Mouse (Mus musculus): ENCODE results near the gene Pex6.
A peak's percentile ranks its signal among the peaks of the same experiment; 100 is the strongest.
"Not testable (repeated sequence)": the region's sequence is repeated elsewhere in the genome, so short reads cannot be mapped to it uniquely, and the experiment has no call there.

Gene Pex6

DNA sequence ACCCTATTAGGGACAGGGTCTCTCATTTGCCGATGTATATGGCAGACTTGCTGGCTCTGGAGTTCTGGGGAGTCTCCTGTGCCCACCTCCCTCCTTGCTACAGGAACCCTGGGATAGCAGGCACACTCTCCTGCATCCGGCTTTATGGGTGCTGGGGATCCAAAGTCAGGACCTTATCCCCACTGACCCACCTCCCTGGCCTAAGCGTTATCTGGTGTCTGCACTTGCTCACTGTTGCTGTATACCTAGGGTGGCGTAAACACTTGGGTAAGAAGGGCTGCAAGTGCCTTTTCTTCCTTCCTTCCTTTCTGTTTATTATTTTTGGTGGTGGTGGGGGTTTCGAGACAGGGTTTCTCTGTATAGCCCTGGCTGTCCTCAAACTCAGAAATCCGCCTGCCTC lies 30.0 kb downstream of the Pex6 start:
- no peak for DNase-seq

DNA sequence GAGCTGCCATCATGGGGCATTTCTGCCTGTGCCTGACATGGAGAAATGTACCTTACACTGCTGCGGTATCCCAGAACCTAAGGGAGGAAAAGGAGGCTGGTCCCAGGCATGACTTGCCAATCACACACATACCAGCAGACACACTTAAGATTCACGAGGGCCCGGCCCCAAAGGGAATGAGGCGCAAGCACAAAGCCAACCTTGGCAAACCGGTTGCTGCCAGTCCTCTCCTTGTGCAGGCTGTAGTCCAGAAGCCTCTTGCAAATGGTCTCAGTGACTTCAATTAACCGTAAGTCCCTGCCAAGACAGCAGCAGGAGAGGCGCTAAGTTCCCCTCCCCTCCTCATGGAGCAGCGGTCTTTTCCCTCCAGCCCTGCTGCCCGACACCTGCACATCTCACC lies 31.7 kb downstream of the Pex6 start:
- no peak for DNase-seq

DNA sequence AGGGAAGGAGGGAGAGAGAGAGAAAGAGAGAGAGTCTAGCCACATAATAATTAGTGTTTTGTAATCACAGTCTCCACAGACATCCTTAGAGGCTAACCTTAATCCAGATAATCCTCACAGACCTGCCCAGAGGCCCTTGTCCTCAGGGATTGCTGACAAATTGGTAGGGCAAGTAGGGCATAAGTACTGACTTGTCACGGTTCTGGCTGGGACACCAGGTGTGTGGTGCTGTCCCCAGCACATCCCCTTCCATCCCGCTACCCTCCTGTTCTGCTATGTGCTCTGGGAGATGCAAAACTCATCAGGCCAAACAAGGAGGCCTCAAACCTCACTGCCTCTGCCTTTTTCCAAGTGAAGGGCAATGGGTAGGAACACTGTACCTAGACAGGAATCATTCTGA lies 34.2 kb downstream of the Pex6 start:
- DNase-seq = no peak

DNA sequence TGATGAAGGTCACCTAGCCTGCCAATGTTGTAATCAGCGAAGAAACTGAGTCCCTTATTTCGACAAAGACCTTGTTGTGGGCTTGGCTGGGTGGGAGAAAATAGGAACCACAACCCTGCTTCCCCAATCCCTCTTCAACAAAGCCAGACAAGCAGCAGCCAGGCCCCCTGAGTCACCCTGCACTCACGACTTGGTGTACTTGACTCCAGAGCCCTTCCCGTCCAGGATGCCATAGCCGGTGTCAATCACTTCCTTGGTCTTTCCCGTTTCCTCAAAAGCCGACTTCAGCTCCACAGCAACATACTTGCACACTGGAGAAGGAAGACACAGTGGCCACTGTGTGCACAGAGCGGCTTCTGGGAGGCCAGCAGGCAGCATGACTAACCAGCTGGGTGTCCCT lies 36.0 kb downstream of the Pex6 start:
- no peak for DNase-seq

DNA sequence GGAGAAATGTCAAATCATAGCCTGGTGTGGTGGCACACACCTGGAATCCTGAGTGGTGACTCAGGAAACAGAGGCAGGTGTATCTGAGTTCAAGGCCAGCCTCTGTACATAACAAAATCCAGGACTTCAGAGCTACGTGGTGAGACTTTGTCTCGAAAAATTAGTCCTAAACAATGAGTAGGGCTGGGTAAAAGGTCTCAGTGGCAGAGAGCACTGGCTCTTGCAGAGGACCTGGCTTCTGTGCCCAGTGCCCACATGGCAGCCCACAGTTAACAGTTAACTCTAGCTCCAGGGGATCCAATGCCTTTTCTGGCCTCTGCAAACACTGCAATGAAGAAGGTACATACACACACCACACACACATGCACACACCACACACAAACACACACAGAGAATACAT lies 36.5 kb downstream of the Pex6 start:
- DNase-seq = no peak

DNA sequence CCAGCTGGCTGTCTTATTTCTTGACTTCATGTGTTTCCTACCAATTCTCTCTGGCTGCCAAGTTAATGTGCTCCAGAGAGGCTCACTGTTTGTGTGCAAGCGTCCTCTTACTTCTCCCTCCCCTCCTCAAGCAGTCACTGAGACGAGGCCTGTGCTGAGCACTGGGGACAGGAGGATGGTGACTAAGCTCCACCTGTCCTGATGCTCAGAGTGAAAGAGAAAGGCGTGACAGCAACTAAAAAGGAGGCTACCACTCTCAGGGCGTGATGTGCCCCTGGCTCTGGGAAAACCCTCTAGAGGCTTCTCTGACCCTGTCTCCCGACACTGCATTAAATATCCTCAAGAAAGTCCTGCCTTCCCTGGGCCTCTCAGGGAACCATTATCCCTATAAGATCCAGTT lies 38.0 kb downstream of the Pex6 start:
- DNase-seq = no peak

DNA sequence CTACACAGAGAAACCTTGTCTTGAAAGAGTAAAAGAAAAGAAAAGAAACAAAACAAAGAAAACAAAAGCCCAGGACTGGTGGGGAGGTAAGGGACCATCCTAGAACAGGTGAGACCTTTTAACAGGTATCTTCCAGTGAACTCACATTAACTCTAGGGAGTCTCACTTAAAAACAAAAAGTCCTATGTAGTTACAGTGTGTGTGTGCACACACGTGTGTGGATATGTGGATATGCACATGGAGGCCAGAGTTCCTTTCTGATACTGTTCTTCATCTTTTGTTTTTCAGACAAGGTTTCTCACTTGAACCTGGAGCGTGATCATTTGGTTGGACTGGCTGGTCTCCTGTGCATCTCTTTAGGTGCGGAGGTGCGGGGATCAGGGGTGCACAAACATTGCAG lies 39.3 kb downstream of the Pex6 start:
- DNase-seq = no peak

DNA sequence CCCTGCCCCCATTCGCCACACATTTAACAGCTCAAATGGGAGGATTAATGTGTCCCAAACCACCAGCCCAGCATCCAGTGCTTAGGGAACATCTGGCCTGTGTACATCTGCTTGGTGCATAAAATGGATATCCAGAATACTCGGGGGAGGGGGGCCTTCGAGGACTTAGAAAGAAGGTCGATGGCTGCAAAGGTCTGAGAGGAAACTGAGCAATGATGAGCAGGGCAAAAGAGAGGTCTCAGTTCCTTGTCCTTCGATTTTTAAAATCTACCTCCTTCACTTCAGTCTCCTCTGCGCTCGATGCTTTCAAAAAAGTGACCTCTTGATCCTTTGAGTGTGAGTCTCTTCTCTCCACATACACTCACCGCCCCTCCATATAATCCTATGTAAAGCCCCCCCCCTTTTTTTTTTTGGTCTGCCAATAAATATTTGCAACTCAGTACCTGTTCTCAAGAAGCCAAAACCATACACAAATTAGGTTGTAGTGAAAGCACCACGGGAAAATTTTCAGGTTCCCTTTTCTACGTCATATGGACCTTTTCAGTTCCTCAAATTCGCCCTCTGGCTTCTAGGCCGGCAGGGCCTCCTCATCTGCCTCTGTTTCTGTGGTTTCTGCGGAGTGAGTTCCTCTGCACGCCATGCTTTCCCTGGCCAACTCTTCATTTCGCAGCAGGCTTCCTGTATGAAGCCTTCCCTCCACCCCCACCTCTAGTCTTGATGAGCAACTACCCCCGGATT lies 40.0 kb downstream of the Pex6 start:
- no peak for DNase-seq

DNA sequence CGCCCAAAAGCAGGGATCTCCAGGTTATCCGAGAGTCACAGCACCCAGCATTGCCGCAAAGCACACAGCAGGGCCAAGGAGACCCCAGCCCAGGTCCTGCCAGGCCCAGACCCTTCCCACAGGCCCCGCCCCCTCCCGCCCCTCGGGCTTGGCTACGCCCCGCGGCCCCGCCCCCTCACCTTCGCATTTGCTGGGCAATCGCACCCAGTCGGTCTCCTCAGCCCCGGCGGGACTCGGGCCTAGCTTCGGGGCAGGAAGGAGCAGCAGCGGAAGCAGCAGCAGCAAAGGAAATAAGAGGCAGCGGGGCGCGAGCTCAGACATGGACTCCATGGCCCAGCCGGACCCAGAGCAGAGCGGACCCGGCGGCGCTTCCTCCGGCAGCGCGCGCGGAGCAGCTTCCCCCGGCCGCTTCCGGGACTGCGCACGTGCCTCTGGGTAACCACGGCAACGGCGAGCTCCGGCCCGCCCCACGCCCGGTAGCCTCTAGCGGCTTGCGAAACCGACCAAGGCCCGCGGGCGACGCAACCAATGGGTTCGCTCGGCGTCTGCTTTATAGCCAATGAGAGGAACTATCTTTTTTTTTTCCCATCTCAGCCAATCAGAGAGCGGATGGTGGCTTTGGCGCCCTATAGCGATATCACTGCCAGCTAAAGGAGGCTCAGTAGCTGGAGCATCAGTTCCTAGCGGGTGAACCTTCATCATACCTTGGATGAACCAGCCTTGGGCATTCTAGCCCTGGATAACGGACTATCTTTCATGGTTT lies 40.7 kb downstream of the Pex6 start, which contains the start of gene Cnpy3:
Gene Cnpy3 (minus strand): TSS at position 421 of the 763 bp plus-strand sequence.
- peak; percentile 98 to 99 for DNase-seq

DNA sequence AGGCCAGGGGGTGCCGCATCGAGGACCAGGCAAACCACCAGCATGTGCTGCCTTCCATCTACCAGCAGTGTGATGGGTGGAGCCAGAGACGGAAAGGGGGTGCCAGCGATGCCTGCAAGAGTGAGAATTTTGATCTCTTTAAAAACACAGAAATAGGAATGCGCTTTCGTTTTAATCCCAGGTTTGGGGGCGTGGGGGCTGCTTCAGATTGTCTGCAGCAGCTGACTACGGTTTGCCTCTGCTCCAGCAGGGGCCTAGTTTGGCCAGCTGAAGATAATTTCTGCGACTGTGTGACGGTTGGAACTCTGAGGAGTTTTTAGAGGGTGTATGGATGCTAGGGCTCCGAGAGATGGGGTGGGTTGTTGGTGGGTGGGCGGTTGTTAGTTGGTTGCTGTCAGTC lies 47.5 kb downstream of the Pex6 start:
- no peak for DNase-seq

DNA sequence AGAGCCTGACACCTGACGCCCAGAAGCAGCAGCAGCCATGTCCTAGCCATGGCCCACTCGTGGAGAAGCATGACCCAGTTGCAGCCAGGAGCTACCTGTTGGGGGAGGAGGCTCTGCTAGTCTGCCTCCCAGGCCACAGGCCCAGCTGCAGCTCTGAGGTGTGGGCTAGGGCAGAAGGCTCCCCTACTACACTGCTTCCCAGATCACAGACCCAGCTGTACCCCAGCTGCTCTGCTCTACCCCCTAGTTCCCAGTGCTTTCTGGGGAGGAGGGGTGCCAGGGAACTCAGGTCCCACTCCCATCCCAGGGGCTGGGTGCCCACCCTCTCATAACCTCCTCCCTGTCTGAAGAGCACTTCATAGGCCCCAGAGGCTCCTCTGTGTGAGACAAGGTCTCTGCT lies 52.3 kb downstream of the Pex6 start, which contains the start of gene Ptcra:
Gene Ptcra (minus strand): TSS at position 169 of the 400 bp plus-strand sequence.
- DNase-seq = no peak

DNA sequence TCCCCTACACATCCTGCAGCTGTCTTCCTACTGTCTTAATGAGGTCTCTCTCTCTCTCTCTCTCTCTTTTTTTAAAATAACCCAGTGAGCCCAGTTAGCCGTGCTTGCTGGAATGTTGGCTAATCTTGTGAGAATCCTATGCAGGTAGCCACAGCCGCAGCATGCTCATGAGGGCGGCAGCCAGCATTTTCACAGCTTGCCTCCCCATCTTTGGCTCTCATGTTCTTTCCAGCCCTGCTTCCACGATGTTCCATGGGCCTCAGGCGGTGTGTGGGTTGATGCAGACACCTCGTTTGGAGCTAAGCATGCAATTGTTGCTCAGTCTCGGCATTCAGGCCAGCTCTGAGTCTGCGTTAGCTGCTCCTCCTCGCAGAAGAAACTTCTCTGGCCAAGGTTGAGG lies 53.7 kb downstream of the Pex6 start:
- DNase-seq = not testable (repeated sequence)

DNA sequence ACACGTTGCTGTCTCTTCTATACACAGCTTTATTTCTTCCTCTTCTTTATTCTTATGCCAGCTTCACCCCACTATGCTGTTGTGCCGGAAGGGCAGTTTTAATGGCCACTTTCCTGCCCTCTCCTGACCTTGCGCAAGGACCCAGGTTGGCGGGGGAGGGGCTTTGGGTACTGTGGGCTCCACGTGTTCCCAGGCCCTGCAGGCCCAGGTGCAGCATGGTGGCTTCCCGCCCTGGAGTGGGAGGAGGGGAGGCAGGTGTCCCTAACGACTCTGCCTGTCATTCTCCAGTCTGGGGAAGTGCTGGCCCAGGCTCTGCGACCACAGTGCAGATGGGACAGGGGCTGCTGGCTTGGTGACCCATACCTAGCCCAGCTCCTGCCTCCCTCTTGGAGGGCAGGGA lies 56.6 kb downstream of the Pex6 start:
- DNase-seq = peak; percentile 58 to 70

DNA sequence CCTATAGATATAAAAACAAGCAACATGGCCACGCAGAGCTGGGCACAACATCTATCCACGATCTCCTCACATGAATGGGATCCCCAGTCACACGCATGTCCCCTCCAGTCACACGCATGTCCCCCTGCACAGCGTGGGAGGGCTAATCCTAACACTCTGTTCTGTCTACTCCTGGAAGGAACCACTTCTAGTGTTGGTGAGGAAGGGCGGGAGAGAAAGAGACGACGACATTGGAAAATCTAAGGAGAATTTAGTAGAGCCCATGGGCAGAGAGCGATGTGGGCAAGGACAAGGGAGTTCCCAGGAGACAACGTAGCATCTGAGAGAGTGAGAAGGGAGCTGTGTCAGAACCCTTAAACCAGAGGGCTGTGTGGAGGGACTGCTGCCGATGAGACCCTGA lies 59.3 kb downstream of the Pex6 start:
- no peak for DNase-seq

DNA sequence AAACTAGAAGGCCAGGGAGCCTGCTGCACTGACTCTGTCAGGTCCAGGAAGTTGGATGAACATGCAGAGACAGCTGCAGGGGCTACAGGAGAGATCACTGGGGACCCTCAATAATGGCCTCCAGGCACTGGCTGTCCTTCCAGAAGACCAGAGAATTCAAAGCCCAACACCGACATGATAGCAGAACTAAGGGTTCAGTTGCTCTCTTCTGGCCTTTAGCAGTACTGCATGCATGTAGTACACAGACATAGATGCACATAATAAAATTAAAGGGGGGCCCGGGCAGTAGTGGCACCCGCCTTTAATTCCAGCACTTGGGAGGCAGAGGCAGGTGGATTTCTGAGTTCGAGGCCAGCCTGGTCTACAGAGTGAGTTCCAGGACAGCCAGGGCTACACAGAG lies 59.8 kb downstream of the Pex6 start:
- no peak for DNase-seq

DNA sequence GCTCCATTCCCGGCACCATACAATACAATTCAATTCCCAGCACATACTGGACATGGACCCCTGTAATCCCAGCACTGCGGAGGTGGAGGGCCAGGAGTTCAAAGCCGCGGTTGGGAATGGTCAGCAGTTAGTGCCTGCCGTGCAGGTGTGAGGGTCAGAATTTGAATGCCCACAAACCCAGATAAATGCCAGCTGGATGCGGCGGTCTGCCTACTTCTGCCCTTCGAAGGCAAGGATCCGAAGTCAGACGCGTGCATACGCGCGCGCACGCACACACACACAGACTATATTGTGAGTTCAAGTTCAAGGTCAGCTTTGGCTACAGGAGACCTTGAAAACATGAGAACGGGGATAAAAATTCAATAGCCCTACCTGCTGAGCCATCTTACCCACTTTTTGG lies 60.4 kb downstream of the Pex6 start:
- DNase-seq = peak; percentile 9 to 13

DNA sequence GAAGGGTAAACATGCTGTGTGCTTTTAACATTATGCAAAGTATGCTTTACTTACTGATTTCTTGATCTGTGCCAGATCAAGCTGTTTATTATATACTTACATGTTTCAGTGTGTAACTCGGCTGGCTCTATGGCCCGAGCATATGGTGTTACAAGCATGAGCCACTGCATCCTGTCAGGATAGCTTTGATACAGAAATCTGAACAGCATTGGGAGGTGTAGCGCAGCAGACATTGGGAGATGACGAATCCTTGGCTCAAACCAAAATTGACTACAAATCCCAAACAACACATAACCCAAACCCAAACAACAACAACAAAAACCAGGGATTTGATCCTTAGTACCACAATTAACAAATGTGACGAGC lies 60.8 kb downstream of the Pex6 start:
- DNase-seq = no peak

DNA sequence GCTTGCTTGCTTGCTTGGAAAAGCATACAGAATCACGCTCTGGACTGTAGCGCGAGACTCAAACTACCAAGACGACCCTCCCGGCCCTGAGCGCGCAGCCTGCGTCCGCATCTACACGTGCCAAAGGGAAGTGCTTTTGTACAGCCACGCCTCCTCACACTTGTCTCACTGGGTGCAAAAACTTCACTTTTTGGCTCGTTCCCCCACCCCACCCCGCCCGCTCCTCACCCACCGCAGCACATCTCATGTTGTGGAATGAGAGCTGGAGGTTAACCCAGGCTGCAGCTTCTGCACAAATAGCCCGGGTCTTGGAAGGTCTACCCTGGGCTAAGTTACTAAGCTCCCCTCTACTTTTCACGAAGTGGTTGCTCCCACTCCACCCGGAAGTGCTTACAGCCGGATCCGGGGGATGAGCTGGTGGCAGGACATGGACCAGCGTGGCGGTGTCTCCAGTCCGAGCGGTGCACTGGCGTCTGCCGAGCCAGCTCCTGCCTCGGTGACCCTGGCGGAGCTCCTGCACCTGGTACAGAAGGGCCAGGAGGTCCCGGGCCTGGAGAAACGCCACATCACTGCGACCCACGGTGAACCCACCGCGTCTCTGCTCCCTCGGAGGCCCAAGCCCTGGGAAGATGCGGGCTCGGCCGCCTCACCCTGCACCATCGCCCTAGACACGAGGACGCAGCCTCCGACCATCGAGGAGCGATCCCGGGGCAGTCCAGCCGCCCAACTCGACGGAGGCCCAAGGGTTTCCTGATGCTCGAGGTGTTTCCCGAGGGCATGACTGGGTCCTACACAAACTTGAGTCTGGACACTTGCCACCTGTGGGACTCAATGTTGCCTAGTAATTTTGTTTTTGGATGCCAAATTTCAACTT lies 61.4 kb downstream of the Pex6 start, which contains the start of gene 2310039H08Rik:
Gene 2310039H08Rik (plus strand): TSS at position 232 of the 874 bp plus-strand sequence.
- peak; percentile 85 to 92 for DNase-seq

DNA sequence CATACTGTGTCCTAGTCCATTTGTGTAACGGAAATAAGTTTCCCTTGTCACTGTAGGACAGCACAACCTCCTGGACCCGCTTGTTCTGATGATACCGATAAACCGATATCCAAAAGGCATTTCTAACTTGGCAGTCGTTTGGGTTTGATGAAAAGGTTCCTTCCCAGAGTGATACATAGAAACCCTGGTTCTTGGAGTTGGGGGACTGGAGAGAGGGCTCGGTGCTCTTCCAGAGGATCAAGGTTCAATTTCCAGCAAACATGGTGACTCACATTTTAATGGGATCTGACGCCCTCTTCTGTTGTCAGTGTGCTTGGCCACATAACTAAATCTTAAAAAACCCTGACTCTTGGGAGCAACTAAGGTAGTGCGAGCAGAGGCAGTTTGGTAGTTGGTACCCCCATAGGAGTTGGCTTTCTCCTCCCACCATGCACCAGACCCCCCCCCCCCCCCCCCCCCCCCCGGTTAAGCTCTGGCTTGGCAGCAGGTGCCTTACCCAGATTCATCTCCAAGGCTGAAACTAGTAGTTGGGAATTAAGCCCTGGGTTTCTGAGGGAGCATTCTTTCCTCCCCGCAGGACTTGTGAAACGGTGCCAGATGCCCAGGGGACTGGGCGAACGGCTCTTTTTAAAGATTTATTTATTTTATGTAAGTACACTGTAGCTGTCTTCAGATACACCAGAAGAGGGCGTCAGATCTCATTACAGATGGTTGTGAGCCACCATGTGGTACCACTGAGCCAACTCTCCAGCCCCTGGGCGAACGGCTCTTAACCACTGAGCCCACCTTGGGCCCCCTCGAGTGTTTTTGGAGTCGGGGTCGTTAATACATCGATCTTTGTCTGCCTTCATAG lies 62.2 kb downstream of the Pex6 start:
- peak; percentile 17 to 19 for DNase-seq

DNA sequence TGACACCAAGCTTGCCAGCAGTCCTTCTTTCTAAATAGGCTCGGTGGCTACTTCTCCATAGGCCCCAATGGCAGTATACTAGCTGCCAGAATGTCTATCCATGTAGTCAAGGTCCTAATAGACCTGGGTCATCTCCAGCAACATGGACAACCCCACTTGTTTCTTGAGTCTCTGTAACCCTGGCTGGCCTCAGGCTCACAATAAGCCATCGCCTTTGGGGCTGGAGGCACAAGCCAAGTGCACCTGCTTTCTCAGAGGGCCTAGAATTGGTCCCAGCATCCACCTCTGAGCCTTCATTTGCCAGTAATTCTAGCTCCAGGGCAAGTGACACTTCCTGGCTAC lies 62.8 kb downstream of the Pex6 start:
- DNase-seq = peak in 1 of 2 experiments; percentile 12

DNA sequence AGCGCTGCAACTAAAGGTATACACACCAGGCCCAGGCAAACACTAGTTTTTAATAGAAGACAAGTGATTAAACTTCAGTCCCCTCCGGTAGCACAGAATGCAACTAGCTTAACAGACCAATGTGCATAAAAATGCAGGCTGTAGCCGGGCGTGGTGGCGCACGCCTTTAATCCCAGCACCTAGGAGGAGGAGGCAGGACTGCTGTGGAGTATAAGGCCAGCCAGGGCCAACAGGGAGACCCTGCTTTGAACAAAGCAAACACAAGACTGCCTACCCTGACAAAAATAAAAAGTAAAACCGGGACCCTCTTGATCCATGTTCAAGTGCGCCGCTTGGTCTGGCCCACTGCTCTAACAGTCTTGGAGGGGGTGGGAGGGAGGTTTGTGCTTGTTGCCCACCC lies 63.8 kb downstream of the Pex6 start:
- peak in 1 of 2 experiments; percentile 5 for DNase-seq
